Mouse (Mus musculus): Measurements from ENCODE around the gene Ttc39a.
A peak's percentile ranks its signal among the peaks of the same experiment; 100 is the strongest.
"Not testable (repeated sequence)": the region's sequence is repeated elsewhere in the genome, so short reads cannot be mapped to it uniquely, and the experiment has no call there.

The Ttc39a gene

GRCm38 (mm10) chr4:109406486-109407175 is at the start of gene Ttc39a:
TSS of gene Ttc39a (plus strand) at chr4:109406623.
- peak; percentile 37 for DNase-seq

DNA sequence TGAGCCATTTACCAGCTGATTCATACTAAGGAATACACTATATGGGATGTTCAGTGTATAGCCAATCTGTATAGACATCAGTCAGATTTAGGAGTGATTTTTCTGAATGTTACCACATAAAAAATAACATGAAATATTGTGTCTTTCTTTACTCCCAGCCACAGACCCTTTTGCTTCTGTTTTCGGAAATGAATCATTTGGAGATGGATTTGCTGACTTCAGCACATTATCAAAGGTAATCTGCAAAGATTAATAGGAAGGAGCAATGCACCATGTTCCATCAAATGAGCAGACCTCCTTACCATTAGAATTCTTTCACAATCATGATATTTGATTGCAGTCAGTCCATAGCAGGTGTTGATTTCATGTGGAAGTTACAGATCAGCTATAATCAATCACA is 28.3 kb upstream of the Ttc39a start:
- DNase-seq: no peak

DNA sequence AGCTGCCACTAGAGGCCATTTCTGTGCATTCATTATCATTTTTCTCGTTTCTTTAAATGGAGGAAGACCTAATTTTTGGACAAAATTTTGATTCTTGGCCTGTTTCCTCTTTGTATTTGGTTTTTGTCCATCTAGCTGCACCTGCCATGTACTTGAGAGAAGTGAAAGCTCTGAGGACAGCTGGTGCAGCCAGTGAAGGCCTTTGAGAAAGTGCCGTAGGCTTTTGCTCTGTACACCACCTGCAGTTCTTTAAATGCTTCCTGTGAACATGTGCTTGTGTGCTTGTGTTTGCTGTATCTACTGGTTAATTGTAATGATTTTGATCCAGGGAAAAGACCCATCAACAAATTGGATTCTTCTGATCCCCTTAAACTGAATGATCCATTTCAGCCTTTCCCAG is 24.0 kb upstream of the Ttc39a start:
- DNase-seq: no peak

GRCm38 (mm10) chr4:109385599-109385998 is 20.8 kb upstream of the Ttc39a start:
- DNase-seq: no peak

- DNase-seq: no peak
Observed at GRCm38 (mm10) chr4:109393229-109393779, 13.1 kb upstream of the Ttc39a start.

DNA sequence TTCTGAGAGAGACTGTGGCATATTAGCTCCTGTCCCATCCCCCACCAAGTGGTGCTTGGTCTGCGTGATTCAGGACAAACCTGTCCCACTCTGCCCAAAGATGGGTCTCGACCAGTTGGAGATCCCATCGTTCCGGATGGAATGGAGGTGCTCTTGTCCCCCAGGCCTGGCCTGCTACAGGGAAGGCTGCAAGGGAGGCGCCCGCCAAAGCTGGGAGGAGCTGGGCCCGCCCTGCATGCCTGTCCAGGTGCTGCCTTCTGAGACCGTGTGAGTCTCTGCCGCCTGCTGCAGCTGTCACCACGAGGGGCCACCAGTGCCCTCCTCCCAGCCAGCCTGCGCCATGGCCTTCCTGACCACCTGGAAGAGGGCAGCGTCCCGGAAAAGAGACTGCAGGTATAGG is 12.5 kb upstream of the Ttc39a start:
- no peak for DNase-seq

- DNase-seq: no peak
Observed at GRCm38 (mm10) chr4:109394314-109395074, 11.9 kb upstream of the Ttc39a start.

GRCm38 (mm10) chr4:109400366-109400980 is 6.0 kb upstream of the Ttc39a start:
- no peak for DNase-seq

DNA sequence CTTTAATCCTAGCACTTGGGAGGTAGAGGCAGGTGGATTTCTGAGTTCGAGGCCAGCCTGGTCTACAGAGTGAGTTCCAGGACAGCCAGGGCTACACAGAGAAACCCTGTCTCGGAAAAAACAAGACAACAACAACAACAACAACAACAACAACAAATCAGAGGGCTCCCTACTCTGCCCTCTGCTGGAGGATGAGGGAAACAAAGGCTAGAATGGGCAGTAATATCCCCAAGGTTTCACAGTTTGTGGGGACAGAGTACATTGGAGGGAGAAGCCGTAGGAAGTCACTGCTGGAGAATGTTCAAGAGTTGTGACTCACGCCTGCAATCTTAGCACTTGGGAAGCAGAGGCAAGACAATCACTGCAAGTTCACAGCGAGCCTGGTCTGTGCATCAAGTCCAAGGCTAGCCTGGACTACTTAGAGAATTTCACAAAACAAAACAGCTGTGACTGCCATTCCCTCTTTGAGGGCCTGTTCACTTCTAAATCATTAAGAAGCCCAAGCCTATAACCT is 5.2 kb upstream of the Ttc39a start:
- DNase-seq: no peak

- not testable (repeated sequence) for DNase-seq
Observed at GRCm38 (mm10) chr4:109404908-109405307, 1.5 kb upstream of the Ttc39a start.

GRCm38 (mm10) chr4:109405415-109405814 is 1.0 kb upstream of the Ttc39a start:
- DNase-seq: no peak

- peak; percentile 62 for DNase-seq
Observed at GRCm38 (mm10) chr4:109406054-109406485, 353 bp upstream of the Ttc39a start.

GRCm38 (mm10) chr4:109407176-109407520 is 725 bp downstream of the Ttc39a start:
- no peak for DNase-seq

GRCm38 (mm10) chr4:109407701-109408485 is 1.5 kb downstream of the Ttc39a start:
- DNase-seq: no peak

DNA sequence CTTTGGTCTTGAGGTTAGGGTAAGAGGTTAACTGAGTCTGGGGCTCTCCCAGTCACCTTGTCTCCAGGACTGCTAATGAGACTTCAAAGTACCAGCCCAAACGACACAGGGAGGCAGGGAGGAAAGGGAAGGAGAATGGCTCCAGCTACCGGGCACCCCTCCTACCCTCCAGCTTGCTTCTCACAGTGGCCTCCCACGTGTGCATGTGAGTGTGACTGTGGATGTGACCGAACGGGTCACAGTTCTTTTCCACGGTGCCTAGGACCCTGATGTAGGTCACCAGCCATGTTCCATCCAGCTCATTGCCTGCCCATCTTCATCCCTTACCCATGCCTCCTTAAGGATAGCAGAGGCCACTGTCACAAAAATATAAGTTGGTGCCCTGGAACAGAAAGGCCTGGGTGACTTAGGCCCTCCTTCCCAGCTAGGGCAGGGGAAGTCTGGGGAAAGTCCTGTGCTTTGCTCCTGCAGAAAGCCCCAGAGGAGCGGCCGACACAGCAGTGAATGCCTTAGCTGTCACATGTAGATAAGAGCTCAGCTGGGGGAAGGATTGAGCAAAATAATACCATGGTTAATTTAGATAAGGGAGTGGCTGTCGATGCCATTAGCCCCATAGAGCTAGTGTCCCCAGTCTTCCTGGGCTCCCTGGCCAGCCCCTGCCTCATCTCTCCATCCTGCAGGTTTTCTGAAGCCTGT is 4.4 kb downstream of the Ttc39a start:
- no peak for DNase-seq

DNA sequence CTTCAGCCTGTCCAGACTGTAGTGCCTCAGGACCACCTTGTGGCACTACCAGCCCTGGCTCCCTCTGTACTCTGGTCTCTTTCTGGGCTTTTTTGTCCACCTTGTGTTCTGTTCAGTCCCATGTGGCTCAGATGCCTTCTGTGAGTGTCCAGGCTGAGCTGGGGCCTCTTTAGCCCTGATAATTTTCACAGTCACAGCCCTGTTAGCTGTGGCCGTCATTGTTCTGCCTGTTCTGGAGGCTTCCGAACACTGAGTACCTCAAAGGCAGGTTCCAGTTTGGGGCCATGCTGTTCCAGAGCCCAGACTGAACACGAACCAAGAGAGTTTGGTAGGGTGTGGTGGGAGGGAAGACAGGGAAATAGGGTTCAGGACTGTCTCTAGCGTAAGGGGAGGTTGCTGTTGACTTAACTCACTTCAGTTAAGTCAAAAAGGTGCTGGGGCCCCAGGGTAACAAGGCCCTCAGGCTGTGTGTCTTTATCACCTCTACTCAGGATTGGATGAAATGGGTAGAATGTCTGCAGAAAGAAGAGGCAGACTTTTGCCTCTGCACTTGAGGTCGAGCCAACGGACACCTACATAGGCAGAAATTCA is 5.0 kb downstream of the Ttc39a start:
- no peak for DNase-seq

GRCm38 (mm10) chr4:109412233-109412632 is 5.8 kb downstream of the Ttc39a start:
- no peak for DNase-seq

GRCm38 (mm10) chr4:109417998-109418397 is 11.6 kb downstream of the Ttc39a start:
- no peak for DNase-seq

DNA sequence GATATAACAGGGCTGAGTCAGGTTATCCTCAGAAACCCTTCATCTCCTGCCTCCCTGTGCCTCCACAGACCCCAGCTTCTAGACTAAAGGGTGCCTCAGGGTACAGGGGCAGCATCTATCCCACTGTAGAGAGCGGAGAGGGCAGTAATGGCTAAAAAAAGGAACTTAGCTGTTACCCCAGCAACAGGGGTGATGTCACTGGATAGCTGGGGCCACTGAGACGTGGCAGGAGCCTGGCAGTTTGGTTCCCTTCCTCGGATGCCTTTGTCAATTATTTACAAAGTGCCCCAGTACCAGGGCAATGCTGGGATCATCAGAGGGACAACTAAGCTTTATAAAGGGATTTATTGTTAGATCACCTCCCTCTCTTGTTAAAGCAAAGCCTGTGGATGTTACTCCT is 12.6 kb downstream of the Ttc39a start:
- DNase-seq: peak; percentile 76

- peak; percentile 68 for DNase-seq
Observed at GRCm38 (mm10) chr4:109419563-109419962, 13.1 kb downstream of the Ttc39a start.

- no peak for DNase-seq
Observed at GRCm38 (mm10) chr4:109420138-109420795, 13.8 kb downstream of the Ttc39a start.

Data from kidney, adult 9 months (tissue).